Mouse (Mus musculus) liver, postnatal 0 days (tissue): ENCODE results near the gene Arhgef38. TPM values are rescaled to one million over a fixed set of nuclear protein-coding genes. Genes with fewer than 3 reads are reported as not detected.

Experiments
- ATAC-seq: fragments of 200-750 bp; cut with Nextera tagmentation; 2 replicates; pipeline ENCODE4 v1.8.0; 2017; ENCODE audit warnings: mild to moderate bottlenecking, moderate library complexity
- DNase-seq: peaks from one replicate; pipeline ENCODE4 v3.0.0-alpha.2; 2016
- H3K27ac ChIP-seq: fragments of 300-500 bp; sonication (generic); 2 replicates; pipeline ENCODE4 v1.5.1; 2014; ENCODE audit warnings: antibody characterized with exemption, moderate library complexity, mild to moderate bottlenecking, low read depth
- H3K27me3 ChIP-seq: fragments of 300-500 bp; sonication (generic); 2 replicates; pipeline ENCODE4 v1.6.1; 2014; ENCODE audit warnings: low read length, control low read depth, mixed read lengths; ENCODE audit not compliant: insufficient read depth
- H3K36me3 ChIP-seq: fragments of 300-500 bp; sonication (generic); replicated peaks from 2 replicates; pipeline ENCODE4 v1.6.1; 2014; ENCODE audit warnings: mild to moderate bottlenecking, control low read depth, low read length, moderate library complexity, mixed read lengths; ENCODE audit not compliant: insufficient read depth
- H3K4me1 ChIP-seq: fragments of 300-500 bp; sonication (generic); 2 replicates; pipeline ENCODE4 v1.6.1; 2014; ENCODE audit warnings: antibody characterized with exemption, mild to moderate bottlenecking, control low read depth; ENCODE audit not compliant: insufficient read depth
- H3K4me2 ChIP-seq: fragments of 300-500 bp; sonication (generic); 2 replicates; pipeline ENCODE4 v1.6.1; 2014; ENCODE audit warnings: low read depth, mild to moderate bottlenecking, low read length, moderate library complexity, mixed read lengths
- H3K4me3 ChIP-seq: fragments of 300-500 bp; sonication (generic); 2 replicates; pipeline ENCODE4 v1.5.1; 2014; ENCODE audit warnings: low read depth, low read length
- H3K9ac ChIP-seq: fragments of 300-500 bp; sonication (generic); replicated peaks from 2 replicates; pipeline ENCODE4 v1.6.1; 2014; ENCODE audit warnings: mild to moderate bottlenecking, moderate library complexity
- H3K9me3 ChIP-seq: fragments of 300-500 bp; sonication (generic); 2 replicates; pipeline ENCODE4 v1.6.1; 2016; ENCODE audit warnings: mild to moderate bottlenecking, control low read depth, low read length, mixed read lengths
- CTCF ChIP-seq: sonication (generic); IDR thresholded peaks from 2 replicates; pipeline ENCODE4 v1.5.1; 2016; ENCODE audit warnings: antibody characterized with exemption, low read depth
- EP300 ChIP-seq: IDR thresholded peaks from 2 replicates; pipeline ENCODE4 v1.6.1; 2016; ENCODE audit warnings: antibody characterized with exemption, low read depth, mild to moderate bottlenecking
- WGBS: fragments of 180-500 bp; shearing (Covaris S2); extraction: QIAGEN DNeasy Blood & Tissue Kit; methylation state at CpG from one replicate; pipeline ENCODE4 v1.1.7; 2014; ENCODE audit not compliant: insufficient replicate concordance; 5-methylcytosine and 5-hydroxymethylcytosine counted together
- polyA plus RNA-seq: library from polyadenylated mRNA; unstranded; fragments of >200 nt; fragmentation: Nextera tagmentation; extraction: Ambion mirVana; gene quantifications from 2 replicates; pipeline ENCODE4 v1.2.1, GENCODE M21; 2015

Arhgef38 gene
- polyA plus RNA-seq, 1 experiment from 2014 or later, result 0.04 TPM

DNA sequence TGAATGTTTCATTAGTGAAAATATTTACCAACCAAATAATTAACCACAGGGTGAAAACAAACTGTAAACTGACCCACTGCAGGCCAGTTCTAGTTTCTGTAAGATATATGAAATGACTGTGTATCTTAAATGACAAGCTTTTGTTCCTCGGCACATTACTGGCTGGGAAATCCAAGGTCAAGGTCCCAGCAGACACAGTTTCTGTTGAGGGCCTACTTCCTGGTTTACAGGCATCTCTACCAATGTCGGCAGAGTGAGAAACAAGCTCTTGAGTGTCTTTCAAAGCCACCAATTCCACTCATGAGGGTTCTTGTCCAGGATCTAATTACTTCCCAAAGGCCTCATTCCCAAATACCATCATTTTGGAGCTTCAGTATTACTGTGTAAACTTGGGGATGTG is 4.3 kb downstream of the Arhgef38 start:
- no peak overlapping the region for H3K4me3 ChIP-seq
- no peaks in the 10 kb centered on the region for H3K36me3 ChIP-seq
- no peak for ATAC-seq
- H3K27ac ChIP-seq, result no peak overlapping the region
- 55% methylated on average over 2 of the region's 2 CpGs for WGBS
- no peak overlapping the region for H3K4me2 ChIP-seq
- TF ChIP-seq CTCF (no peak), EP300 (no peak)
- H3K4me1 ChIP-seq, result no peaks in the 10 kb centered on the region
- H3K27me3 ChIP-seq, result no peaks in the 10 kb centered on the region
- H3K9me3 ChIP-seq, result no peaks in the 10 kb centered on the region
- no peak overlapping the region for H3K9ac ChIP-seq
- DNase-seq, result no peak

- no peaks in the 10 kb centered on the region for H3K36me3 ChIP-seq
- ATAC-seq (no peak), DNase-seq (no peak)
- H3K9ac ChIP-seq, result no peak overlapping the region
- no peaks in the 10 kb centered on the region for H3K9me3 ChIP-seq
- H3K27me3 ChIP-seq, result no peaks in the 10 kb centered on the region
- H3K4me3 ChIP-seq, result no peak overlapping the region
- TF ChIP-seq EP300 (no peak), CTCF (no peak)
- no peak overlapping the region for H3K27ac ChIP-seq
- H3K4me1 ChIP-seq, result no peaks in the 10 kb centered on the region
- no peak overlapping the region for H3K4me2 ChIP-seq
These were observed 5.2 kb downstream of the Arhgef38 start for GRCm38 (mm10) chr3:133229594-133229993.

DNA sequence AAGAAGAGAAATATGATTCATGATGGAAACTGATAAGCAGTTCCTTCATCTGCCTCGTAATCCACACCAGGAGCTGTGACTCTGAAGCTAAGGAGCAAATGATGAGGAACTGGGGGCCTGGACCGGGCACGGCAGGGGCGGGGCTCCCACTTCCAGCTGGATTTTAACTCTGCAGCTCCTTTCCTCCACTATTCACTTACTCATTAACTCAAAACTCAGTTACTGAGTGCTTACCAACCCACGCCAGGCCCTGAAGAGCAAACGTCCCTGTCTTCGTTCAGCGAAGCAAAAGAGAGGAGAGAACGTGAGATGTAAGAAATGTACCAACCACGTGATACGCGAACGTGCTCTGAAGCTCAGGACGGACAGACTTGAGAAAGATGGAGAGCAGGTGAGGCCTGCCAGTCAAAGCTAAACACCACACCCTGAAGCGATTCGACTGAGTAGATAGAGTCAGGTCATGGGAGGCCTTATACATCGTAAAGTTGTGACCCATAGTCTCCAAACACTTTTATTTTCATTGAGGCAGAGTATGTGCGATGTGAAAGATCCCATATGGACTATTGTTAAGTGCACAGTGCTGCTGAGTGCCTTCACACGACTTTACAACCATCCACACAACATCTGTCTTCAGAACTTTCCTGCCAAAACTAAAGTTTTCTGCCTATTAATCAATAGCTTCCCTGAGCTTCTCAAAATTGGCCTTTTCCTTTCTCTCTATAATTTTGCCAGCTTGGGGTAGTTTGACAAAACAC is 7.3 kb downstream of the Arhgef38 start:
- H3K36me3 ChIP-seq, result no peaks in the 10 kb centered on the region
- H3K4me2 ChIP-seq, result no peak overlapping the region
- H3K4me1 ChIP-seq, result no peaks in the 10 kb centered on the region
- H3K9ac ChIP-seq, result no peak overlapping the region
- H3K27ac ChIP-seq, result no peak overlapping the region
- H3K9me3 ChIP-seq, result no peaks in the 10 kb centered on the region
- ATAC-seq, result no peak
- H3K4me3 ChIP-seq, result no peak overlapping the region
- no peaks in the 10 kb centered on the region for H3K27me3 ChIP-seq
- TF ChIP-seq CTCF (no peak), EP300 (no peak)
- no peak for DNase-seq
- WGBS, result 73% methylated on average over 19 of the region's 19 CpGs

- WGBS, result 72% methylated on average over 7 of the region's 7 CpGs
These were observed 16.2 kb downstream of the Arhgef38 start for GRCm38 (mm10) chr3:133218501-133218900.

GRCm38 (mm10) chr3:133215198-133215819 is 19.4 kb downstream of the Arhgef38 start:
- peak; percentile 49 for ATAC-seq
- no peak for DNase-seq

More at GRCm38 (mm10) chr3:133218501-133218900, 16.2 kb downstream of the Arhgef38 start:
- no peak for TF ChIP-seq CTCF
- no peak for TF ChIP-seq EP300
- DNase-seq (no peak), ATAC-seq (no peak)
- Histone ChIP-seq H3K36me3 (no peaks in the 10 kb centered on the region), H3K4me3 (no peak overlapping the region), H3K4me2 (no peak overlapping the region), H3K9ac (no peak overlapping the region), H3K4me1 (no peaks in the 10 kb centered on the region), H3K9me3 (no peaks in the 10 kb centered on the region), H3K27ac (no peak overlapping the region), H3K27me3 (no peaks in the 10 kb centered on the region)

GRCm38 (mm10) chr3:133213434-133214114 is 21.2 kb downstream of the Arhgef38 start:
- Histone ChIP-seq H3K4me3 (no peak overlapping the region), H3K36me3 (no peaks in the 10 kb centered on the region), H3K9ac (no peak overlapping the region), H3K9me3 (no peaks in the 10 kb centered on the region), H3K4me2 (no peak overlapping the region), H3K27me3 (no peaks in the 10 kb centered on the region), H3K27ac (no peak overlapping the region), H3K4me1 (no peaks in the 10 kb centered on the region)
- TF ChIP-seq EP300 (no peak), CTCF (no peak)
- DNase-seq, result no peak
- 77% methylated on average over 3 of the region's 3 CpGs for WGBS
- no peak for ATAC-seq

More at GRCm38 (mm10) chr3:133215198-133215819, 19.4 kb downstream of the Arhgef38 start:
- H3K36me3 ChIP-seq, result no peaks in the 10 kb centered on the region
- 65% methylated on average over 5 of the region's 5 CpGs for WGBS
- no peak overlapping the region for H3K4me3 ChIP-seq
- H3K9ac ChIP-seq, result no peak overlapping the region
- H3K27ac ChIP-seq, result no peak overlapping the region
- H3K4me2 ChIP-seq, result no peak overlapping the region
- no peaks in the 10 kb centered on the region for H3K4me1 ChIP-seq
- no peaks in the 10 kb centered on the region for H3K27me3 ChIP-seq
- no peaks in the 10 kb centered on the region for H3K9me3 ChIP-seq
- no peak for TF ChIP-seq EP300
- no peak for TF ChIP-seq CTCF
